Mouse (Mus musculus) liver, postnatal 0 days (tissue): ENCODE results near the gene Dennd5a.

Experiments
- CTCF ChIP-seq: sonication (generic); IDR thresholded peaks from 2 replicates; pipeline ENCODE4 v1.5.1; 2016; ENCODE audit warnings: antibody characterized with exemption, low read depth
- EP300 ChIP-seq: IDR thresholded peaks from 2 replicates; pipeline ENCODE4 v1.6.1; 2016; ENCODE audit warnings: antibody characterized with exemption, low read depth, mild to moderate bottlenecking

GRCm38 (mm10) chr7:109849750-109850434 lies 110.4 kb downstream of the Dennd5a start:
- TF ChIP-seq EP300: no peak
- no peak for TF ChIP-seq CTCF
